In genomic region chr7:88130488-88130849, GRCm38 (mm10) we compare ENCODE assay signal across 8 mouse cellular contexts.
A peak's percentile ranks its signal among the peaks of the same experiment; 100 is the strongest.
DNase-seq lines count a peak whose midpoint lies in the region; ATAC-seq and TF ChIP-seq lines count a peak whose summit lies in the region.

No protein-coding gene starts in this region.

- no peak for ATAC-seq in forebrain, embryonic 12.5 days (ENCODE audit: low FRiP score)
- ATAC-seq in neural tube, embryonic 14.5 days (ENCODE audit: low read depth), result no peak
- ATAC-seq in granulocyte monocyte progenitor cell, adult 5-6 weeks (replicated peaks; ENCODE audit: poor library complexity, severe bottlenecking), result no peak

- intact Hi-C loops in left cerebral cortex, adult 2 months (cut with DNase I), result no loop called here
- intact Hi-C loops in left cerebral cortex, postnatal 25 days (cut with DNase I), result no loop called here

- no peak for TF ChIP-seq CTCF in left cerebral cortex, adult 2 months (IDR thresholded peaks at IDR 0.05)

- H3K4me3 ChIP-seq in left cerebral cortex, adult 2 months, result peak overlapping the region; percentile 23
- peak overlapping the region; percentile 42 for H3K4me3 ChIP-seq in forebrain, embryonic 12.5 days (replicated peaks)
- H3K4me3 ChIP-seq in limb, embryonic 10.5 days, result peak overlapping the region; percentile 50
- H3K4me3 ChIP-seq in neural tube, embryonic 14.5 days (ENCODE audit: low read depth, low read length), result peak overlapping the region; percentile 30

- WGBS in forebrain, embryonic 12.5 days, result 26% methylated on average over 22 of the region's 22 CpGs
- WGBS in limb, embryonic 10.5 days, result 26% methylated on average over 22 of the region's 22 CpGs
- 31% methylated on average over 22 of the region's 22 CpGs for WGBS in neural tube, embryonic 14.5 days

- H3K27ac ChIP-seq in left cerebral cortex, adult 2 months, result peak overlapping the region; percentile 66
- H3K27ac ChIP-seq in forebrain, embryonic 12.5 days, result no peak overlapping the region
- 0 out of 2 replicates have a peak overlapping the region, but pooled peaks have one; percentile 12 for H3K27ac ChIP-seq in limb, embryonic 10.5 days
- H3K27ac ChIP-seq in neural tube, embryonic 14.5 days (ENCODE audit: low read depth, low read length), result no peak overlapping the region

- DNase-seq in left cerebral cortex, adult 2 months (ENCODE audit: extremely low spot score in 1 of 2, low spot score in 2 of 2), result no peak
- no peak for DNase-seq in left cerebral cortex, postnatal 25 days (ENCODE audit: low spot score in 2 of 2)
- DNase-seq in limb, embryonic 10.5 days (ENCODE audit: low spot score), result no peak
- no peak for DNase-seq in layer of hippocampus, postnatal 10 days (ENCODE audit: low spot score in 2 of 2)
- DNase-seq in thymus, postnatal 14 days, result no peak

- H3K36me3 ChIP-seq in forebrain, embryonic 12.5 days (replicated peaks), result no peaks in the 10 kb centered on the region
- no peaks in the 10 kb centered on the region for H3K36me3 ChIP-seq in limb, embryonic 10.5 days
- H3K36me3 ChIP-seq in neural tube, embryonic 14.5 days (ENCODE audit: control insufficient read depth, insufficient read depth, low read length), result no peaks in the 10 kb centered on the region

- peak overlapping the region; percentile 45 for H3K9ac ChIP-seq in forebrain, embryonic 12.5 days
- peak overlapping the region; percentile 42 for H3K9ac ChIP-seq in neural tube, embryonic 14.5 days (replicated peaks; ENCODE audit: low read depth, low read length)

- H3K9me3 ChIP-seq in forebrain, embryonic 12.5 days, result no peaks in the 10 kb centered on the region
- H3K9me3 ChIP-seq in limb, embryonic 10.5 days (replicated peaks), result no peaks in the 10 kb centered on the region
- no peaks in the 10 kb centered on the region for H3K9me3 ChIP-seq in neural tube, embryonic 14.5 days (ENCODE audit: control insufficient read depth, low read length)

- peak overlapping the region; percentile 69 for H3K4me2 ChIP-seq in forebrain, embryonic 12.5 days
- H3K4me2 ChIP-seq in neural tube, embryonic 14.5 days (ENCODE audit: low read depth, low read length), result peak overlapping the region; percentile 57

- H3K27me3 ChIP-seq in forebrain, embryonic 12.5 days, result peaks cover 11% of the 10 kb centered on the region; the same call in 1 of the 2 replicates
- H3K27me3 ChIP-seq in limb, embryonic 10.5 days (ENCODE audit: low read depth, poor library complexity, severe bottlenecking), result peaks cover 29% of the 10 kb centered on the region
- H3K27me3 ChIP-seq in neural tube, embryonic 14.5 days (ENCODE audit: control insufficient read depth, insufficient read depth, low read length), result no peaks in the 10 kb centered on the region

- H3K4me1 ChIP-seq in forebrain, embryonic 12.5 days, result peaks cover 12% of the 10 kb centered on the region; the same call in 1 of the 2 replicates
- H3K4me1 ChIP-seq in limb, embryonic 10.5 days, result peaks cover 8% of the 10 kb centered on the region; the same call in 1 of the 2 replicates
- H3K4me1 ChIP-seq in neural tube, embryonic 14.5 days (ENCODE audit: control insufficient read depth, insufficient read depth, low read length), result no peaks in the 10 kb centered on the region; the same call in 1 of the 2 replicates

Comparison
In these comparisons a context has a peak if more than half of its experiments do, and no peak if none do; other contexts are left out.
1. H3K27ac ChIP-seq: peak in left cerebral cortex, adult 2 months (single experiment) and limb, embryonic 10.5 days (single experiment); none in forebrain, embryonic 12.5 days (single experiment) and neural tube, embryonic 14.5 days (single experiment).
2. Peak in every context shown above with its lines, with median percentiles within 50 percentile points of each other: H3K4me3 ChIP-seq.